Mouse (Mus musculus) intestine, postnatal 0 days (tissue): ENCODE measurements at regions not wholly inside any gene's neighbourhood (a gene's known extent, or its start where the extent isn't known, plus 50 kb on each side); places are given as distances from the start of the nearest gene placed in this dataset.

ENCODE experiments used
- ATAC-seq: fragments of 200-750 bp; cut with Nextera tagmentation; 2 replicates; pipeline ENCODE4 v1.8.0; 2017; ENCODE audit warnings: mild to moderate bottlenecking, moderate TSS enrichment, moderate library complexity
- H3K27ac ChIP-seq: fragments of 300-500 bp; sonication (generic); 2 replicates; pipeline ENCODE4 v1.5.1; 2014; ENCODE audit warnings: mild to moderate bottlenecking, low read depth, low read length, moderate library complexity
- H3K27me3 ChIP-seq: fragments of 300-500 bp; sonication (generic); replicated peaks from 2 replicates; pipeline ENCODE4 v1.6.1; 2014; ENCODE audit warnings: low read length, mixed read lengths; ENCODE audit not compliant: control insufficient read depth, insufficient read depth
- H3K36me3 ChIP-seq: fragments of 300-500 bp; sonication (generic); 2 replicates; pipeline ENCODE4 v1.6.1; 2014; ENCODE audit warnings: mild to moderate bottlenecking, moderate library complexity; ENCODE audit not compliant: control insufficient read depth, insufficient read depth
- H3K4me1 ChIP-seq: fragments of 300-500 bp; sonication (generic); replicated peaks from 2 replicates; pipeline ENCODE4 v1.6.1; 2014; ENCODE audit warnings: antibody characterized with exemption, low read length, mixed read lengths; ENCODE audit not compliant: control insufficient read depth, insufficient read depth
- H3K4me2 ChIP-seq: fragments of 300-500 bp; sonication (generic); replicated peaks from 2 replicates; pipeline ENCODE4 v1.6.1; 2014; ENCODE audit warnings: low read depth, mild to moderate bottlenecking, moderate library complexity
- H3K4me3 ChIP-seq: fragments of 300-500 bp; sonication (generic); 2 replicates; pipeline ENCODE4 v1.5.1; 2014; ENCODE audit warnings: low read depth, low read length
- H3K9ac ChIP-seq: fragments of 300-500 bp; sonication (generic); 2 replicates; pipeline ENCODE4 v1.6.1; 2014; ENCODE audit warnings: mild to moderate bottlenecking, low read depth, low read length
- H3K9me3 ChIP-seq: fragments of 300-500 bp; sonication (generic); 2 replicates; pipeline ENCODE4 v1.6.1; 2016; ENCODE audit warnings: mixed run types; ENCODE audit not compliant: control insufficient read depth
- CTCF ChIP-seq: sonication (generic); IDR thresholded peaks from 2 replicates; pipeline ENCODE4 v1.5.1; 2016; ENCODE audit warnings: low read depth, mild to moderate bottlenecking, control low read depth, antibody characterized with exemption, moderate library complexity
- WGBS: fragments of 180-500 bp; shearing (Covaris S2); extraction: QIAGEN DNeasy Blood & Tissue Kit; methylation state at CpG from one replicate; pipeline ENCODE4 v1.1.7; 2014; 5-methylcytosine and 5-hydroxymethylcytosine counted together

DNA sequence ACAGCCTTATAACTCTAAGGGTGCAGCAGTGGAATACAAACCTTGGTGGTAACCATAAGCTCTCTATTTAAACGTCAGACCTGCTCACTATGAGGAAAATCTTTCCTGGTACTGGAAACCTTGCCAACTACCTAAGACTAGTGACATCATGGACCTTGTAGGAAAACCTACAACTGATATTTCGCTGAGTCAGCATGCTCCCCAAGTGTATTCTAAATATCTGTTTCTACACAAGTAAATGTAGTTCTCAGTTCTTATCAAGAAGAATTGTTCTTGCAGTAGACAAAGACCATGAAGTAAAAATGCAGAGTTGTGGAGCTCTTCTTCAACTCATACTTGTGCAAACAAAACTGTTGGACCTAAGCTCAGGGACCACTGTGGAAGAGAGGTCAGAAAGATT lies 280.9 kb downstream of the Isl1 start:
- Histone ChIP-seq H3K4me2 (no peak overlapping the region), H3K27me3 (no peaks in the 10 kb centered on the region), H3K9me3 (no peaks in the 10 kb centered on the region), H3K27ac (no peak overlapping the region), H3K9ac (no peak overlapping the region), H3K36me3 (no peaks in the 10 kb centered on the region), H3K4me1 (no peaks in the 10 kb centered on the region), H3K4me3 (no peak overlapping the region)
- 85% methylated on average over 2 of the region's 2 CpGs for WGBS
- TF ChIP-seq CTCF = no peak
- ATAC-seq = no peak

- no peaks in the 10 kb centered on the region for H3K36me3 ChIP-seq
- H3K27me3 ChIP-seq = no peaks in the 10 kb centered on the region
- H3K9ac ChIP-seq = no peak overlapping the region
- no peaks in the 10 kb centered on the region for H3K4me1 ChIP-seq
- no peak overlapping the region for H3K27ac ChIP-seq
- H3K9me3 ChIP-seq = no peaks in the 10 kb centered on the region
- 75% methylated on average over 2 of the region's 2 CpGs for WGBS
- ATAC-seq = no peak
- no peak for TF ChIP-seq CTCF
- H3K4me2 ChIP-seq = no peak overlapping the region
- no peak overlapping the region for H3K4me3 ChIP-seq
Measured at GRCm38 (mm10) chr13:116027147-116027546, 282.3 kb downstream of the Isl1 start.

DNA sequence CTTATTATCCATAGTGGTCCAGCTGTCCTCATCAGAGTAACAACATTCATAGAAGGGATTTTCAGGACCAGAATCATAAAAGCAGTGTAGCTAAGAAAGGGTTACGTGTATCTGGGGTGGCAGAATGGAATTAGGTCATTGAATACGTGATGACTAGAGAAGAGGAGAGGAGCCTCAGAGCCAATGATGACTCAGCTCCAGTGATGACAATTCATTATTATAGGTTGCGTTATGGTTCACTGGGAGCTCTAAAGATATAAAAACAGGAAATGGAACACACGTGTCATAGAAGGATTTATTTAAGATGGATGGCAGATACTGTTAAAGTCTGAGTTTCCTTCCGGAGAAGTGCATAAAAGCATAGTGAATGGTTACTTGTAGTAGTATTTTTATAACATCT lies 291.6 kb downstream of the Isl1 start:
- no peaks in the 10 kb centered on the region for H3K9me3 ChIP-seq
- H3K4me3 ChIP-seq = no peak overlapping the region
- 45% methylated on average over 5 of the region's 5 CpGs for WGBS
- H3K36me3 ChIP-seq = no peaks in the 10 kb centered on the region
- TF ChIP-seq CTCF = no peak
- H3K4me1 ChIP-seq = no peaks in the 10 kb centered on the region
- H3K4me2 ChIP-seq = no peak overlapping the region
- H3K27me3 ChIP-seq = no peaks in the 10 kb centered on the region
- H3K9ac ChIP-seq = no peak overlapping the region
- ATAC-seq = no peak
- H3K27ac ChIP-seq = no peak overlapping the region

DNA sequence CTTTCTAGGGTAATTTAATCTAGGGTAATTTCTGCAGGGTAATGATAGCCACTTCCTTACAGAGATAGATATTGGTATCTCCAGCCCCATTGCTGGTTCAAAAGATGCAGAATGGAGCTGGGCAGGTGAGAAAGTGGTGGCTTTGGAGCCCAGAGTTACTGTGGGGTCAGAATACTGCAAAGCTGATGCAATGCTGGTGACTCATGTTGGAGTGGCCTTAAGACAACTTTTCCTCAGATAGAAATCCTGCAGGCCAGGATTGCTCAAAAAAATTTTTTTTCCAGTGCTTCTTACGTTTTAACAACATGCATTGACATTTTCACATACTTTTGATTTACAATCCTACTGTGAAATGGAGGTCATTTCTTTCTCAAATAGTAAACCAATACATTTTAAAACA lies 305.8 kb downstream of the Isl1 start:
- Histone ChIP-seq H3K27ac (no peak overlapping the region), H3K27me3 (no peaks in the 10 kb centered on the region), H3K9ac (no peak overlapping the region), H3K9me3 (no peaks in the 10 kb centered on the region), H3K36me3 (no peaks in the 10 kb centered on the region), H3K4me3 (no peak overlapping the region), H3K4me2 (no peak overlapping the region), H3K4me1 (no peaks in the 10 kb centered on the region)
- no peak for TF ChIP-seq CTCF
- 37% methylated on average over 1 of the region's 1 CpGs for WGBS
- no peak for ATAC-seq

GRCm38 (mm10) chr13:116002391-116002899 lies 307.0 kb downstream of the Isl1 start:
- Histone ChIP-seq H3K4me2 (no peak overlapping the region), H3K27ac (no peak overlapping the region), H3K4me1 (no peaks in the 10 kb centered on the region), H3K9ac (no peak overlapping the region), H3K36me3 (no peaks in the 10 kb centered on the region), H3K9me3 (no peaks in the 10 kb centered on the region), H3K4me3 (no peak overlapping the region), H3K27me3 (no peaks in the 10 kb centered on the region)
- no peak for TF ChIP-seq CTCF
- 45% methylated on average over 4 of the region's 4 CpGs for WGBS
- ATAC-seq = no peak

DNA sequence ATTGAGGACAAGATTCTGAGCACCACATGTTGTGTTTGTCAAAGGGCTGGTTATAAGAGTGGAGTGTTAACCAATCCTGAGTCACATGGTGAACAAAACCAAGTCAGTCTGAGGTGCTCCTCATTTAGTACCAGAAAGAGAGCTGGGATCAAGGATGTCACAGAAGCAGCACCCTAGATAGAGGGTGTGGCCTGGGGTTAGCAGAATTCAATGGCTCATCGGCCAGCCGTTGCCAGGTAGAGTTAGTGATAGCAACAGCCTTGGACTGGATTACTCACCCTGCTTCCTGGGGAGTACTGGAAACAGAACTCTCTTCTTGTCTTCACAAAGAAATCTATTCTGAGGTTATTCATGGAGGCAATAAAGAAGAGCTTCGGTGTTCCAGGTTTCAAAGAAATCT lies 318.9 kb downstream of the Isl1 start:
- Histone ChIP-seq H3K4me2 (no peak overlapping the region), H3K9me3 (no peaks in the 10 kb centered on the region), H3K4me1 (no peaks in the 10 kb centered on the region), H3K27ac (no peak overlapping the region), H3K9ac (no peak overlapping the region), H3K27me3 (no peaks in the 10 kb centered on the region), H3K4me3 (no peak overlapping the region), H3K36me3 (no peaks in the 10 kb centered on the region)
- WGBS = 57% methylated on average over 3 of the region's 3 CpGs
- no peak for TF ChIP-seq CTCF
- ATAC-seq = no peak

GRCm38 (mm10) chr13:115989091-115989490 lies 320.4 kb downstream of the Isl1 start:
- no peak overlapping the region for H3K27ac ChIP-seq
- H3K4me3 ChIP-seq = no peak overlapping the region
- no peaks in the 10 kb centered on the region for H3K36me3 ChIP-seq
- no peaks in the 10 kb centered on the region for H3K27me3 ChIP-seq
- H3K4me1 ChIP-seq = no peaks in the 10 kb centered on the region
- ATAC-seq = no peak
- TF ChIP-seq CTCF = no peak
- no peak overlapping the region for H3K9ac ChIP-seq
- no peaks in the 10 kb centered on the region for H3K9me3 ChIP-seq
- no peak overlapping the region for H3K4me2 ChIP-seq
